In genomic region chr1:158245486-158245885, GRCm38 (mm10) we compare ENCODE assay signal across 15 mouse cellular contexts.
"Had no signal": no experiment of that assay in that cellular context is flagged by ENCODE, and none has a peak within 500 bp of the region (broad histone marks: within the 10 kb centered on the region; RNA-seq: fewer than 3 reads in every experiment).

No protein-coding gene starts in this region.

- H3K4me2 ChIP-seq: kidney, embryonic 15.5 days; limb, embryonic 15.5 days; liver, embryonic 13.5 days; midbrain, embryonic 15.5 days; neural tube, embryonic 13.5 days; stomach, embryonic 15.5 days had no signal

- H3K9me3 ChIP-seq: kidney, embryonic 15.5 days; limb, embryonic 15.5 days; liver, embryonic 13.5 days; midbrain, embryonic 10.5 days; midbrain, embryonic 15.5 days; neural tube, embryonic 13.5 days; stomach, embryonic 15.5 days had no signal

- H3K4me3 ChIP-seq: kidney, embryonic 15.5 days; limb, embryonic 15.5 days; liver, embryonic 13.5 days; midbrain, embryonic 10.5 days; midbrain, embryonic 15.5 days; neural tube, embryonic 13.5 days; stomach, embryonic 15.5 days had no signal

- H3K36me3 ChIP-seq: kidney, embryonic 15.5 days; limb, embryonic 15.5 days; liver, embryonic 13.5 days; midbrain, embryonic 10.5 days; stomach, embryonic 15.5 days had no signal

- DNase-seq: kidney, postnatal 25 days; layer of hippocampus, adult 9-11 months; layer of hippocampus, postnatal 36 days; liver, embryonic 13.5 days; lung, adult 18-20 months; right cerebral cortex, postnatal 14 days; thymus, adult 18-20 months; thymus, postnatal 14 days had no signal

- H3K27ac ChIP-seq: kidney, embryonic 15.5 days; limb, embryonic 15.5 days; liver, embryonic 13.5 days; midbrain, embryonic 10.5 days; midbrain, embryonic 15.5 days; neural tube, embryonic 13.5 days; stomach, embryonic 15.5 days had no signal

- ATAC-seq: intestine, embryonic 16.5 days had no signal

- H3K9ac ChIP-seq: kidney, embryonic 15.5 days; limb, embryonic 15.5 days; liver, embryonic 13.5 days; midbrain, embryonic 15.5 days; neural tube, embryonic 13.5 days; stomach, embryonic 15.5 days had no signal

- H3K27me3 ChIP-seq: kidney, embryonic 15.5 days; limb, embryonic 15.5 days; liver, embryonic 13.5 days; midbrain, embryonic 15.5 days; neural tube, embryonic 13.5 days; stomach, embryonic 15.5 days had no signal

- H3K4me1 ChIP-seq: kidney, embryonic 15.5 days; limb, embryonic 15.5 days; liver, embryonic 13.5 days; midbrain, embryonic 10.5 days; midbrain, embryonic 15.5 days; neural tube, embryonic 13.5 days; stomach, embryonic 15.5 days had no signal
